Mouse (Mus musculus) hindbrain, embryonic 10.5 days (tissue): ENCODE results near the gene Hoxd12. TPM values are rescaled to one million over a fixed set of nuclear protein-coding genes. Genes with fewer than 3 reads are reported as not detected.

Experiments used
- DNase-seq: peaks from one replicate; pipeline ENCODE4 v3.0.0-alpha.2; 2017; ENCODE audit warnings: low spot score
- H3K27ac ChIP-seq: fragments of 300-500 bp; sonication (generic); 2 replicates; pipeline ENCODE4 v1.5.1; 2016; ENCODE audit warnings: mild to moderate bottlenecking, moderate library complexity
- H3K27me3 ChIP-seq: fragments of 300-500 bp; sonication (generic); 2 replicates; pipeline ENCODE4 v1.6.1; 2016; ENCODE audit warnings: mild to moderate bottlenecking; ENCODE audit not compliant: poor library complexity, insufficient read depth, severe bottlenecking
- H3K36me3 ChIP-seq: fragments of 300-500 bp; sonication (generic); 2 replicates; pipeline ENCODE4 v1.6.1; 2016; ENCODE audit warnings: mild to moderate bottlenecking, moderate library complexity
- H3K4me1 ChIP-seq: fragments of 300-500 bp; sonication (generic); replicated peaks from 2 replicates; pipeline ENCODE4 v1.6.1; 2016; ENCODE audit warnings: mild to moderate bottlenecking
- H3K4me3 ChIP-seq: fragments of 300-500 bp; sonication (generic); 2 replicates; pipeline ENCODE4 v1.5.1; 2016; ENCODE audit warnings: mild to moderate bottlenecking, moderate library complexity
- H3K9me3 ChIP-seq: fragments of 300-500 bp; sonication (generic); 2 replicates; pipeline ENCODE4 v1.6.1; 2016; ENCODE audit warnings: mild to moderate bottlenecking, moderate library complexity
- WGBS: fragments of 180-500 bp; shearing (Covaris S2); methylation state at CpG from one replicate; pipeline ENCODE4 v1.1.7; 2016; 5-methylcytosine and 5-hydroxymethylcytosine counted together
- polyA plus RNA-seq: library from polyadenylated mRNA; unstranded; fragments of >200 nt; fragmentation: Nextera tagmentation; extraction: Ambion mirVana; gene quantifications from 2 replicates; pipeline ENCODE4 v1.2.1, GENCODE M21; 2016

The Hoxd12 gene
- polyA plus RNA-seq, 1 experiment from 2014 or later: not detected

GRCm38 (mm10) chr2:74696442-74697335 lies 21.9 kb downstream of the Hoxd12 start:
- Histone ChIP-seq H3K27me3 (peaks cover 100% of the 10 kb centered on the region), H3K36me3 (no peaks in the 10 kb centered on the region), H3K27ac (no peak overlapping the region), H3K9me3 (no peaks in the 10 kb centered on the region), H3K4me3 (no peak overlapping the region), H3K4me1 (peaks cover 27% of the 10 kb centered on the region)
- DNase-seq: peak; percentile 57
- WGBS: under 1% methylated on average over 34 of the region's 34 CpGs

GRCm38 (mm10) chr2:74697567-74698121 lies 22.8 kb downstream of the Hoxd12 start, which contains the start of gene Hoxd9:
Hoxd9 (plus strand) TSS chr2:74697727.
- Histone ChIP-seq H3K36me3 (no peaks in the 10 kb centered on the region), H3K4me1 (peaks cover 20% of the 10 kb centered on the region), H3K27ac (no peak within 1 kb of the TSS), H3K4me3 (peak within 1 kb of the TSS; percentile 39), H3K27me3 (peaks cover 100% of the 10 kb centered on the region), H3K9me3 (no peaks in the 10 kb centered on the region)
- under 1% methylated on average over 43 of the region's 43 CpGs for WGBS
- DNase-seq: peak; percentile 76

DNA sequence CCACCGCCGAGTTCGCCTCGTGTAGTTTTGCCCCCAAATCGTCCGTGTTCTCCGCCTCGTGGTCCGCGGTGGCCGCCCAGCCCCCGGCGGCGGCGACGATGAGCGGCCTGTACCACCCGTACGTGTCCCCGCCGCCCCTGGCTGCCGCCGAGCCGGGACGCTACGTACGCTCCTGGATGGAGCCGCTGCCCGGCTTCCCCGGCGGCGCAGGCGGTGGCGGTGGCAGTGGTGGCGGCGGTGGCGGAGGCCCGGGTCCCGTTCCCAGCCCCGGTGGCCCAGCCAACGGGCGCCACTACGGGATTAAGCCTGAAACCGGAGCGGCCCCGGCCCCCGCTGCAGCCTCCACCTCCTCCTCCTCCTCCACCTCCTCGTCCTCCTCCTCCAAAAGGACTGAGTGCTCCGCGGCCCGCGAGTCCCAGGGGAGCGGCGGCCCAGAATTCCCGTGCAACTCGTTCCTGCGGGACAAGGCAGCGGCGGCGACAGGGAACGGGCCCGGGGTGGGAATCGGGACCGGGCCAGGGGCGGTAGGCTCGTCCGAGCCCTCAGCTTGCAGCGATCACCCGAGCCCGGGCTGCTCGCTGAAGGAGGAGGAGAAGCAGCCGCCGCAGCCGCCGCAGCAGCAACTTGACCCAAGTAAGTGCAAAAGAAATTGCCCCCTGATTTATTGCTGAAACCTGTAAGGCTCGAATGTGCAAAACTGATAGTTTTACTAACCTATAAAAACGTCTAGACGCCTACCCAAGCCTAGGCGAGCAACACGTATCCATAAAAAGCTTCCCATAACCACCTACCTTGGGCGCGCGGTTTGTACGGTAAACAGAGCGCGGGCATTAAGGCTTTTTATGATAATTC lies 23.6 kb downstream of the Hoxd12 start:
- Histone ChIP-seq H3K27ac (no peak overlapping the region), H3K4me1 (peaks cover 17% of the 10 kb centered on the region), H3K27me3 (peaks cover 100% of the 10 kb centered on the region), H3K4me3 (peak overlapping the region; percentile 39), H3K36me3 (no peaks in the 10 kb centered on the region), H3K9me3 (no peaks in the 10 kb centered on the region)
- peak; percentile 74 for DNase-seq
- WGBS: under 1% methylated on average over 86 of the region's 86 CpGs

DNA sequence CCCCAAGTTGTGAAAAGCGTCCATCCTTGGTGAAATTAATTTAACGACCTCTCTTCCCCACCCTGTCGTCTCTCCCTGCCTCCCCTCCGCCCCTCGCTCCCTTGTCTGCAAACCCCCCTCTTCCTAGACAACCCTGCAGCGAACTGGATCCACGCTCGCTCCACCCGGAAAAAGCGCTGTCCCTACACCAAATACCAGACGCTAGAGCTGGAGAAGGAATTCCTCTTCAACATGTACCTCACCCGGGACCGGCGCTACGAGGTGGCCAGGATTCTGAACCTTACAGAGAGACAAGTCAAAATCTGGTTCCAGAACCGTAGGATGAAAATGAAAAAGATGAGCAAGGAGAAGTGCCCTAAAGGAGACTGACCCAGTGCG lies 24.2 kb downstream of the Hoxd12 start:
- H3K4me1 ChIP-seq: peaks cover 17% of the 10 kb centered on the region
- H3K9me3 ChIP-seq: no peaks in the 10 kb centered on the region
- H3K27me3 ChIP-seq: peaks cover 100% of the 10 kb centered on the region
- H3K36me3 ChIP-seq: no peaks in the 10 kb centered on the region
- peak; percentile 48 for DNase-seq
- H3K27ac ChIP-seq: no peak overlapping the region
- WGBS: under 1% methylated on average over 17 of the region's 17 CpGs
- no peak overlapping the region for H3K4me3 ChIP-seq

GRCm38 (mm10) chr2:74699664-74700545 lies 25.1 kb downstream of the Hoxd12 start:
- whole genome bisulfite sequencing: 2% methylated on average over 23 of the region's 23 CpGs
- no peak overlapping the region for H3K4me3 ChIP-seq
- no peaks in the 10 kb centered on the region for H3K36me3 ChIP-seq
- no peak overlapping the region for H3K27ac ChIP-seq
- H3K9me3 ChIP-seq: no peaks in the 10 kb centered on the region
- H3K27me3 ChIP-seq: peaks cover 100% of the 10 kb centered on the region
- peak; percentile 41 for DNase-seq
- H3K4me1 ChIP-seq: peaks cover 22% of the 10 kb centered on the region

DNA sequence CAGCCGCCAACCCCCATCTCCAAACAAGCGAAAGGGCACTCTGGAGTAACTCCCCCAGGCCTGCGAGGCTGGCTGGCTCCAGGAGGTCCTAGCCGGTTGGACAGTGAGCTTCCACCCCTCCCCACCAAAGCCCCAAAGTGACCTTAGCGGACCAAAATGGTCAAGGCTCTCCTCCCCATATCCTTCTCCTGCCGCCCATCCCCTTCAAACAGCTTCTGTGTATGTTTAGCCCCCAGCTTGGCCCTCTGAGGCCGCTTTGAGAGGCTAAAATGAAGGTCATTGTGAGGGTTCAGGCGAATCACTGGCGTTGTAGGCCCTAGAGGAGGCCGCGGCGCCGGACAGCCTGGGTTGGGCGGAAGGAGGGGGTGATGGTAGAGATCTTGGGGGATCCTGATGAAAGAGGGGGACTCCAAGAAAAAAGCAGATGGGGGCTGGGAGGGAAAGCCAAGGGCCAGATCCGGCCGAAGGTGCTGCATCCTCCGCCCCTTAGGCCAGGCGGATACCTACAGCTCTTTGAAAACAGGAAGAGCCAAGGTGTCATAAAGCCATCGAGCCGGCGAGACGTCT lies 25.8 kb downstream of the Hoxd12 start:
- H3K4me1 ChIP-seq: peaks cover 29% of the 10 kb centered on the region
- H3K9me3 ChIP-seq: no peaks in the 10 kb centered on the region
- peak; percentile 39 for DNase-seq
- H3K27ac ChIP-seq: no peak overlapping the region
- no peaks in the 10 kb centered on the region for H3K36me3 ChIP-seq
- peaks cover 100% of the 10 kb centered on the region for H3K27me3 ChIP-seq
- no peak overlapping the region for H3K4me3 ChIP-seq
- 1% methylated on average over 22 of the region's 22 CpGs for WGBS

- no peak overlapping the region for H3K4me3 ChIP-seq
- WGBS: 13% methylated on average over 17 of the region's 17 CpGs
These were observed 27.4 kb downstream of the Hoxd12 start for GRCm38 (mm10) chr2:74701949-74702819.

GRCm38 (mm10) chr2:74702820-74703219 lies 28.0 kb downstream of the Hoxd12 start:
- Histone ChIP-seq H3K27ac (no peak overlapping the region), H3K4me1 (peaks cover 26% of the 10 kb centered on the region), H3K27me3 (peaks cover 100% of the 10 kb centered on the region), H3K4me3 (no peak overlapping the region), H3K36me3 (no peaks in the 10 kb centered on the region), H3K9me3 (no peaks in the 10 kb centered on the region)
- WGBS: 13% methylated on average over 6 of the region's 6 CpGs
- no peak for DNase-seq

More at GRCm38 (mm10) chr2:74701949-74702819, 27.4 kb downstream of the Hoxd12 start:
- peak; percentile 75 for DNase-seq
- Histone ChIP-seq H3K27ac (no peak overlapping the region), H3K27me3 (peaks cover 100% of the 10 kb centered on the region), H3K9me3 (no peaks in the 10 kb centered on the region), H3K36me3 (no peaks in the 10 kb centered on the region), H3K4me1 (peaks cover 32% of the 10 kb centered on the region)

DNA sequence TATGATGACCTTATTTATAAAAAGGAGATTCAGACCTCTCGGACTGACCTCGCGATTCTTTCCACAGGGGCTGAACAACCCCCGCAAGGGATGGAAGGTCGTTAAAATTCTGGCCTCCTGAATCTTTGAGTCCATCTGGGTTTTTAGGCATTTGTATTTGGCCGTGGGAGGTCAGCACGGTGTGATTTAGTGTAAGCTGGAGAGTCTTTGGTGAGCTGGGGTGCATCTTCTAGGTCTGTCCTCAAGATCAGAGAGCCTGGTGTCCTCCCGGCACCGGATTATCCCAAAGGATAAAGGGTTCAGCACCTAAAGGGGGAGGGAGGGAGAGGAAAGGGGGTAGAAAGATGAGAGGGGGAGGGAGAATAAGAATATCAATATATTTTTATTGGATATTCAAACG lies 28.5 kb downstream of the Hoxd12 start:
- H3K4me3 ChIP-seq: no peak overlapping the region
- peaks cover 21% of the 10 kb centered on the region for H3K4me1 ChIP-seq
- H3K9me3 ChIP-seq: no peaks in the 10 kb centered on the region
- H3K27ac ChIP-seq: no peak overlapping the region
- H3K27me3 ChIP-seq: peaks cover 100% of the 10 kb centered on the region
- peak; percentile 34 for DNase-seq
- 2% methylated on average over 10 of the region's 10 CpGs for WGBS
- no peaks in the 10 kb centered on the region for H3K36me3 ChIP-seq

- H3K27ac ChIP-seq: no peak overlapping the region
- peaks cover 100% of the 10 kb centered on the region for H3K27me3 ChIP-seq
- H3K36me3 ChIP-seq: no peaks in the 10 kb centered on the region
- H3K9me3 ChIP-seq: no peaks in the 10 kb centered on the region
- DNase-seq: peak; percentile 57
- WGBS: 1% methylated on average over 26 of the region's 26 CpGs
- H3K4me3 ChIP-seq: no peak overlapping the region
- H3K4me1 ChIP-seq: peaks cover 17% of the 10 kb centered on the region
These were observed 29.0 kb downstream of the Hoxd12 start for GRCm38 (mm10) chr2:74703720-74704392.
